ENCODE assay signal across 9 mouse cellular contexts in genomic region chr7:38217417-38218171, GRCm38 (mm10). TPM values are rescaled to one million over a fixed set of nuclear protein-coding genes. Genes with fewer than 3 reads are reported as not detected.
DNase-seq lines count a peak whose midpoint lies in the region; ATAC-seq and TF ChIP-seq lines count a peak whose summit lies in the region.
"Had no signal": no experiment of that assay in that cellular context is flagged by ENCODE, and none has a peak within 500 bp of the region (broad histone marks: within the 10 kb centered on the region; RNA-seq: fewer than 3 reads in every experiment).

No protein-coding gene starts in this region.

- TF ChIP-seq EP300 in lung, postnatal 0 days (IDR thresholded peaks at IDR 0.05), result peak; percentile 60; the same call in 1 of the 2 replicates

- H3K4me3 ChIP-seq in lung, postnatal 0 days (ENCODE audit: low read depth, low read length), result no peak overlapping the region
- H3K4me3 ChIP-seq: liver, embryonic 15.5 days had no signal

- H3K9ac ChIP-seq in lung, postnatal 0 days (replicated peaks; ENCODE audit: low read depth), result no peak overlapping the region
- H3K9ac ChIP-seq: liver, embryonic 15.5 days had no signal

- DNase-seq in cerebellum, adult 9-10 months, result peak; percentile 64
- DNase-seq in cerebellum, adult 11 months, result no peak
- DNase-seq in adrenal gland, postnatal 14 days, result peak; percentile 89
- DNase-seq in heart, adult 8-10 months (ENCODE audit: low spot score), result peak; percentile 94
- DNase-seq in kidney, postnatal 4 days, result peak; percentile 66 to 78
- DNase-seq in lung, postnatal 0 days (ENCODE audit: low spot score), result peak; percentile 92
- DNase-seq in testis, postnatal 10 days (ENCODE audit: low spot score), result peak; percentile 84

- H3K4me2 ChIP-seq in lung, postnatal 0 days (replicated peaks; ENCODE audit: low read depth, low read length), result no peak overlapping the region
- H3K4me2 ChIP-seq: liver, embryonic 15.5 days had no signal

- WGBS in lung, postnatal 0 days, result 53% methylated on average over 5 of the region's 5 CpGs

- H3K9me3 ChIP-seq in lung, postnatal 0 days (ENCODE audit: low read length), result no peaks in the 10 kb centered on the region
- H3K9me3 ChIP-seq: liver, embryonic 15.5 days had no signal

- H3K4me1 ChIP-seq in lung, postnatal 0 days (ENCODE audit: insufficient read depth, low read depth, low read length), result no peaks in the 10 kb centered on the region

- H3K27me3 ChIP-seq in lung, postnatal 0 days (replicated peaks; ENCODE audit: insufficient read depth, low read length), result no peaks in the 10 kb centered on the region
- H3K27me3 ChIP-seq: liver, embryonic 15.5 days had no signal

- TF ChIP-seq CTCF in lung, postnatal 0 days (IDR thresholded peaks at IDR 0.05), result peak; percentile 46

- peak overlapping the region; percentile 68 for H3K27ac ChIP-seq in lung, postnatal 0 days (ENCODE audit: low read length)
- H3K27ac ChIP-seq: liver, embryonic 15.5 days had no signal

- no peaks in the 10 kb centered on the region for H3K36me3 ChIP-seq in lung, postnatal 0 days (ENCODE audit: insufficient read depth, low read length)
- H3K36me3 ChIP-seq: liver, embryonic 15.5 days had no signal

- ATAC-seq in lung, postnatal 0 days, result peak; percentile 95
- no peak for ATAC-seq in megakaryocyte, adult 5-6 weeks (ENCODE audit: poor library complexity, severe bottlenecking)

RNA-seq across cellular contexts. Expression of gene Plekhf1, which starts 10.2 kb away (rescaled TPM):
- total RNA-seq in adrenal gland, postnatal 14 days (2021), result 6.0 and 7.6 TPM in 2 replicates
- total RNA-seq in heart, adult 8-10 months (2022), result 10 to 100 TPM in 2 of 4 experiments, 1 to 10 TPM in 2; 7.8 to 11.1 (median 9.0) TPM
- 2.5 and 3.9 TPM in 2 replicates for polyA plus RNA-seq in lung, postnatal 0 days (2015; fragmentation: Nextera tagmentation; extraction: Ambion mirVana)
- total RNA-seq in megakaryocyte, adult 5-6 weeks (2015), result 0.43 and 0.74 TPM in 2 replicates
- total RNA-seq in megakaryocyte, adult 5-6 weeks (2017), result 1.0 and 1.3 TPM in 2 replicates

RNA-seq across cellular contexts. Expression of gene 1600014C10Rik, which starts 34.6 kb away (rescaled TPM):
- 36.1 and 50.2 TPM in 2 replicates for total RNA-seq in adrenal gland, postnatal 14 days (2021)
- 10 to 100 TPM; 32.1 to 42.1 (median 37.4) TPM for total RNA-seq in heart, adult 8-10 months (2022)
- polyA plus RNA-seq in lung, postnatal 0 days (2015; fragmentation: Nextera tagmentation; extraction: Ambion mirVana), result 15.0 and 16.0 TPM in 2 replicates
- total RNA-seq in megakaryocyte, adult 5-6 weeks (2015), result 25.9 and 34.5 TPM in 2 replicates
- total RNA-seq in megakaryocyte, adult 5-6 weeks (2017), result 39.5 and 40.5 TPM in 2 replicates

RNA-seq across cellular contexts. Expression of gene Pop4, which starts 53.6 kb away (rescaled TPM):
- 37.6 and 41.4 TPM in 2 replicates for total RNA-seq in adrenal gland, postnatal 14 days (2021)
- 10 to 100 TPM in 3 of 4 experiments, 1 to 10 TPM in 1; 8.2 to 12.2 (median 10.2) TPM for total RNA-seq in heart, adult 8-10 months (2022)
- 28.3 and 28.5 TPM in 2 replicates for polyA plus RNA-seq in lung, postnatal 0 days (2015; fragmentation: Nextera tagmentation; extraction: Ambion mirVana)
- 31.6 and 33.7 TPM in 2 replicates for total RNA-seq in megakaryocyte, adult 5-6 weeks (2015)
- 31.1 and 33.6 TPM in 2 replicates for total RNA-seq in megakaryocyte, adult 5-6 weeks (2017)
